Mouse (Mus musculus): ENCODE data around the gene Hspbp1.
A peak's percentile ranks its signal among the peaks of the same experiment; 100 is the strongest.

Hspbp1 gene

GRCm38 (mm10) chr7:4629586-4629985 is 55.3 kb downstream of the Hspbp1 start:
- DNase-seq: no peak

- no peak for DNase-seq
These were observed 58.9 kb downstream of the Hspbp1 start for GRCm38 (mm10) chr7:4625928-4626327.

GRCm38 (mm10) chr7:4624343-4624742 is 60.5 kb downstream of the Hspbp1 start:
- DNase-seq: no peak

GRCm38 (mm10) chr7:4623544-4624189 is 61.2 kb downstream of the Hspbp1 start:
- DNase-seq: no peak

GRCm38 (mm10) chr7:4619979-4620378 is 64.9 kb downstream of the Hspbp1 start:
- no peak for DNase-seq

GRCm38 (mm10) chr7:4613740-4614403 is 71.0 kb downstream of the Hspbp1 start:
- peak; percentile 63 for DNase-seq

GRCm38 (mm10) chr7:4612956-4613355 is 71.9 kb downstream of the Hspbp1 start:
- no peak for DNase-seq

- peak; percentile 59 for DNase-seq
These were observed 72.5 kb downstream of the Hspbp1 start for GRCm38 (mm10) chr7:4612386-4612785.

GRCm38 (mm10) chr7:4611921-4612341 is 72.9 kb downstream of the Hspbp1 start:
- peak; percentile 67 for DNase-seq

GRCm38 (mm10) chr7:4611511-4611910 is 73.4 kb downstream of the Hspbp1 start:
- DNase-seq: peak; percentile 70

All from heart, adult 11 months (tissue).